Mouse (Mus musculus) kidney, embryonic 14.5 days (tissue): Measurements from ENCODE around the gene Aplp1. TPM values are rescaled to one million over a fixed set of nuclear protein-coding genes. Genes with fewer than 3 reads are reported as not detected.

ENCODE experiments used
- ATAC-seq: fragments of 200-750 bp; cut with Nextera tagmentation; 2 replicates; pipeline ENCODE4 v1.8.0; 2017; ENCODE audit warnings: moderate number of reproducible peaks, mild to moderate bottlenecking, moderate TSS enrichment, moderate library complexity; ENCODE audit not compliant: low FRiP score, low TSS enrichment
- H3K27ac ChIP-seq: fragments of 300-500 bp; sonication (generic); 2 replicates; pipeline ENCODE4 v1.5.1; 2014; ENCODE audit warnings: low read depth, mild to moderate bottlenecking, low read length, moderate library complexity, mixed read lengths
- H3K27me3 ChIP-seq: fragments of 300-500 bp; sonication (generic); 2 replicates; pipeline ENCODE4 v1.6.1; 2014; ENCODE audit warnings: mild to moderate bottlenecking, low read length; ENCODE audit not compliant: control insufficient read depth, insufficient read depth
- H3K36me3 ChIP-seq: fragments of 300-500 bp; sonication (generic); 2 replicates; pipeline ENCODE4 v1.6.1; 2014; ENCODE audit warnings: low read length, mixed read lengths; ENCODE audit not compliant: control insufficient read depth, insufficient read depth
- H3K4me1 ChIP-seq: fragments of 300-500 bp; sonication (generic); 2 replicates; pipeline ENCODE4 v1.6.1; 2014; ENCODE audit warnings: low read length, mixed read lengths; ENCODE audit not compliant: control insufficient read depth, insufficient read depth
- H3K4me2 ChIP-seq: fragments of 300-500 bp; sonication (generic); replicated peaks from 2 replicates; pipeline ENCODE4 v1.6.1; 2014; ENCODE audit warnings: low read depth, mild to moderate bottlenecking, low read length
- H3K4me3 ChIP-seq: fragments of 300-500 bp; sonication (generic); 2 replicates; pipeline ENCODE4 v1.5.1; 2014; ENCODE audit warnings: mild to moderate bottlenecking, low read length
- H3K9ac ChIP-seq: fragments of 300-500 bp; sonication (generic); 2 replicates; pipeline ENCODE4 v1.6.1; 2014; ENCODE audit warnings: low read depth, mild to moderate bottlenecking, low read length, moderate library complexity
- H3K9me3 ChIP-seq: fragments of 300-500 bp; sonication (generic); 2 replicates; pipeline ENCODE4 v1.6.1; 2016; ENCODE audit warnings: low read length; ENCODE audit not compliant: control insufficient read depth
- WGBS: fragments of 180-500 bp; shearing (Covaris S2); extraction: QIAGEN DNeasy Blood & Tissue Kit; methylation state at CpG from one replicate; pipeline ENCODE4 v1.1.7; 2014; 5-methylcytosine and 5-hydroxymethylcytosine counted together
- polyA plus RNA-seq: library from polyadenylated mRNA; unstranded; fragments of >200 nt; fragmentation: Nextera tagmentation; extraction: Ambion mirVana; gene quantifications from 2 replicates; pipeline ENCODE4 v1.2.1, GENCODE M21; 2014

The Aplp1 gene
- polyA plus RNA-seq, 1 experiment from 2014 or later, result 19.0 TPM

DNA sequence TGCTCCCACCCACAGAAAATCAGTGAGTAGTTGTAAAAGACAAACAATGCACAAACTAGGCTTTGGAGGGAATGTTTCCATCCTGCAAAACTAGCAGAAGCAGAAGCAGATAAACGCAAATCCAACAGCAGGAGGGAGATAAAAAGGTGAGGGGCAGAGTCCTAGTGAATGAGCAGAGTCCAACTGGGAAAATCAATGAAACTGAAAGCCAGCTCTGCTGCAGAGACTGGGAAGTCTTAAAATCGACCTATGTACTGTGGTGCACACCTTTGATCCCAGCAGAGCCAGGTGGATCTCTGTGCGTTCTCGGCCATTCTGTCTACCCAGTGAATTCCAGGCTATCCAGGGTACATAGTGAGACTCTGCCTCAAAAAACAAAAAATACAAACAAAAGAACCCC is 29.7 kb upstream of the Aplp1 start:
- WGBS, result 72% methylated on average over 4 of the region's 4 CpGs
- Histone ChIP-seq H3K27ac (no peak overlapping the region), H3K36me3 (no peaks in the 10 kb centered on the region), H3K4me1 (peaks cover 3% of the 10 kb centered on the region; the same call in 1 of the 2 replicates), H3K4me3 (no peak overlapping the region), H3K9me3 (no peaks in the 10 kb centered on the region), H3K9ac (no peak overlapping the region), H3K27me3 (no peaks in the 10 kb centered on the region), H3K4me2 (no peak overlapping the region)
- no peak for ATAC-seq

DNA sequence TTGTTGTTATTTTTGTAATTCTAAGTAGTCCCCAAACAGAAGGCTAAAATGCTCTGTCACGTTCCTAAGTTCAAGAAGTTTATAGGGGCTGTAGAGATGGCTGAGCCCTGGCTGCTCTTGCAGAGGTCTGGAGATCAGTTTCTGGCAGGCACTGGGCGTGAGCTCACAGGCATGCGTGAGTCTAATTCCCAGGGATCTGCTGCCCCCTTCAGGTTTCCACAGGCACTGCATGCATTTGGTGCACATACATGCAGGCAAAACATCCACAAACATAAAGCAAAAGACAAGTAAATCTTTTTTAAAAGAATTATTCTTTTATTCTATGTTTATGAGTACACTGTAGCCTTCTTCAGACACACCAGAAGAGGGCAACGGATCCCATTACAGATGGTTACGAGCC is 27.1 kb upstream of the Aplp1 start:
- no peak for ATAC-seq
- H3K27me3 ChIP-seq, result peaks cover 5% of the 10 kb centered on the region
- H3K4me2 ChIP-seq, result no peak overlapping the region
- no peaks in the 10 kb centered on the region for H3K36me3 ChIP-seq
- H3K9ac ChIP-seq, result no peak overlapping the region
- H3K4me3 ChIP-seq, result no peak overlapping the region
- no peaks in the 10 kb centered on the region for H3K9me3 ChIP-seq
- H3K27ac ChIP-seq, result no peak overlapping the region
- 36% methylated on average over 5 of the region's 5 CpGs for WGBS
- peaks cover under 1% of the 10 kb centered on the region; the same call in 1 of the 2 replicates for H3K4me1 ChIP-seq

DNA sequence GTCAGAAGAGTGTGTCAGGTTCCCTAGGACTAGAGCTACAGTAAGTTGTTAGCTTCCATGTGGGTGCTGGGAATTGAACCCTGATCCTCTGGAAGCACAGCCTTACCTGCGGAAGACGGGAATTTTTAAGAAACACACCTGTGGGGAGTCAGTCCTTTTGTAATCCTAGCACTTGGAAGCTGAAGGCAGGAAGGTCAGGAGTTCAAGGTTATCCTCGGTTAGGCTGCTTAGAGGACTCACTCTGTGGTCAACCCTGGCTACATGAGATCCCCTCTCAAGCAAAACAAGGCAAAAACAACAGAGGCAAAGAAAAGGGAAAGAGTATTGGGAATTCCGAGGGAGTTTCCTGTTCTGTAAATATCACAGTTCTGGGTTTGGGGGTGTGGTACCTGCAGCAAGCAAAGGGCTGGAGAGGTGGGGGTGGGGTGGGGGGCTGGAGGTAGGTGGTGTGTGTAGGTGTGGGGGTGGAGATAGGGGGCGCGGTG is 19.5 kb upstream of the Aplp1 start:
- Histone ChIP-seq H3K27me3 (peaks cover 79% of the 10 kb centered on the region), H3K4me2 (no peak overlapping the region), H3K9me3 (no peaks in the 10 kb centered on the region), H3K9ac (no peak overlapping the region), H3K36me3 (no peaks in the 10 kb centered on the region), H3K4me3 (no peak overlapping the region), H3K27ac (no peak overlapping the region), H3K4me1 (no peaks in the 10 kb centered on the region)
- WGBS, result 13% methylated on average over 6 of the region's 6 CpGs
- no peak for ATAC-seq

DNA sequence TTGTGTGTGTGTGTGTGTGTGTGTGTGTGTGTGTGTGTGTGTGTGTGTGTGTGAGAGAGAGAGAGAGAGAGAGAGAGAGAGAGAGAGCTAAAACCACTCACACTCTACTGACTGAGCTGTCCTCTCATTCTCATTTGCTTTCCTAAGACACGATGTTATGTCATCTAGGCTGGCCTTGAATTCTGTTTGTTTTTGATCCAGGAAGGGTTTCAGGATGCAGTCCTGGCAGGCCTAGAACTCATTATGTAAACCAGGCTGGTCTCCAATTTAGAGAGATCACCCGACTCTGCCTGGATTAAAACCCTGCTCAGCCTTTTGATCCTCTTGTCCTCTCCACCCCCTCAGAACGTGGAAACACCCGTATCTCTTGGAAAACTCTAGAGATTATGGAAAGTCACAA is 18.7 kb upstream of the Aplp1 start:
- Histone ChIP-seq H3K9ac (no peak overlapping the region), H3K9me3 (no peaks in the 10 kb centered on the region), H3K27me3 (peaks cover 86% of the 10 kb centered on the region), H3K4me2 (no peak overlapping the region), H3K4me3 (no peak overlapping the region), H3K36me3 (no peaks in the 10 kb centered on the region), H3K4me1 (no peaks in the 10 kb centered on the region), H3K27ac (no peak overlapping the region)
- ATAC-seq, result no peak
- 26% methylated on average over 4 of the region's 4 CpGs for WGBS

DNA sequence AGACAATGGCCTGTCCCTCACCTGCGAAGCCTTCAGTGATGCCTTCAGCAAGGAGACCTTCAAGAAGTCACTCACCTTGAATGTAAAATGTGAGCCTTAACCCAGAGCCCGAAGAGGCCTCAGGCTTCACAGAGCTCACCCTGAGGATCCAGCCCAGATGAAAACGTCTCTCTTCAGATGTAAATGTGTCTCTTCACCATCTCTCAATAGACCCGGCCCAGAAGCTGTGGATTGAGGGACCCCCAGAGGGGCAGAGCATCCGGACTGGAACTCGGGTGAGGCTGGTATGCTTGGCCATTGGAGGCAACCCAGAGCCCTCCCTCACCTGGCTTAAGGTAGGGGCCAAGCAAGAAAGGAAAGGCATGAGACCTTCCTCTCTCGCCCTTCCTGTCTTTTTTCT is 18.2 kb upstream of the Aplp1 start:
- ATAC-seq, result no peak
- Histone ChIP-seq H3K9me3 (no peaks in the 10 kb centered on the region), H3K4me2 (no peak overlapping the region), H3K27ac (no peak overlapping the region), H3K27me3 (peaks cover 90% of the 10 kb centered on the region), H3K36me3 (no peaks in the 10 kb centered on the region), H3K4me3 (no peak overlapping the region), H3K4me1 (no peaks in the 10 kb centered on the region), H3K9ac (no peak overlapping the region)
- WGBS, result 22% methylated on average over 7 of the region's 7 CpGs

DNA sequence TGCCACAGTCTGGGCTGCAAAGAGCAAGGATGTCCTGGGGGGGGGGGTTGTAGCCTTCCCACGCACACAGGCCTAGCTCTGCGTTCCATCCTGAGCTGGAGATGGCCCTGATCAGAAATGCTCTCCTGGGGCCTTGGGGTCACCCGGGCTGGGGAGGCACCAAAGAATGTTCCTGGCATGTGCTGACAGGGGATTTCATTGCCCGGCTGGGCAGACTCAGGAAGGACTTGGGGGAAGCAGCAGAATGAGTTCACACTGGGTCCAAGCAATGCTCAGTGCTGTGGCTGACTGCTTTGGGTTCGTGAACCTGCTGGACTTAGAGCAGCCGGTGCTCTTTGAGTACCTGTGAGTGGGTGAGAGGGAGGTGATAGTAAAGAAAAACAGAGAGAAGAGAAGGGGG is 14.1 kb upstream of the Aplp1 start:
- H3K27me3 ChIP-seq, result peaks cover 96% of the 10 kb centered on the region
- no peak overlapping the region for H3K4me2 ChIP-seq
- H3K4me3 ChIP-seq, result no peak overlapping the region
- no peak overlapping the region for H3K9ac ChIP-seq
- no peak for ATAC-seq
- peaks cover 7% of the 10 kb centered on the region; the same call in 1 of the 2 replicates for H3K4me1 ChIP-seq
- WGBS, result 45% methylated on average over 6 of the region's 6 CpGs
- H3K9me3 ChIP-seq, result no peaks in the 10 kb centered on the region
- H3K27ac ChIP-seq, result no peak overlapping the region
- H3K36me3 ChIP-seq, result no peaks in the 10 kb centered on the region

DNA sequence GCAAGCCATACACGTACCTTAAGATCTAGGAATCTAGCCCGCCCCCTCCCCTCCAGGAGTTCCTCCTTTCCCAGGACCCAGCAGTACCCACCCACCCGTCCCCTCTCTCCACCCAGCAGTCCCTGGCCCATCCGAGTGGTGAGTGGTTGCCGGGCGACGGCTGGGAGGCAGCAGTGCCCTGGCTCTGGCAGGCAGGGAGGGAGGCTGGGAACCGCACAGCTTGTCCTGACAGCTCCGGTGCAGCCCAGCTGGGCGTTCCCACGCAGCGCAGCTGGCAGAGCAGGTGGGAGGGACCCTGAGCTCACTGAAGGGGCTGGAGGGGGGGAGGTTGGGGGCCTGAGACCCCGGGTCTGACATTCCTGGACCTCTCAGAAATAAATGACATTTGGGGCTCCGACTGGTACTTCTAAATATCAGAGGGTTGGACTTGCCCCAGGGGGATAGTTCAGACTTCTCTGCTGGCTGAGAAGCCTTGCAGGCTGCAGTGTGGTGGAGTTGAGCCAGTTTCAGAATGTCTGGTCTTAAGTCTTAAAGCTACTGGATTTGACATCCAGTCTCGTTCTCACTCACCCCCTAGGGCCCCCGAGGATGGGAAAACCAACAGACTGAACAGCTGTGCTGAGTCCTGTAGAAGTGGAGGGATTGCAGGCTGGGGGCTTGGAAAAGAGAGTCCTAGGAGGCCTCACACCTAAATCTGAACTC is 12.4 kb upstream of the Aplp1 start, which contains the start of the genes Kirrel2 and Nphs1:
TSS of gene Kirrel2 (minus strand) at position 62 of the 702 bp plus-strand sequence.
TSS of gene Nphs1 (plus strand) at position 687 of the 702 bp plus-strand sequence.
- Histone ChIP-seq H3K9me3 (no peaks in the 10 kb centered on the region), H3K36me3 (no peaks in the 10 kb centered on the region), H3K27me3 (peaks cover 96% of the 10 kb centered on the region), H3K4me1 (peaks cover 7% of the 10 kb centered on the region; the same call in 1 of the 2 replicates), H3K4me2 (peak within 1 kb of the TSS; percentile 10; the same call in 1 of the 2 replicates), H3K9ac (no peak within 1 kb of the TSS), H3K27ac (no peak within 1 kb of the TSS), H3K4me3 (no peak within 1 kb of the TSS; the same call in 1 of the 2 replicates)
- WGBS, result 1% methylated on average over 16 of the region's 16 CpGs
- peak; percentile 63; the same call in 1 of the 2 replicates for ATAC-seq

DNA sequence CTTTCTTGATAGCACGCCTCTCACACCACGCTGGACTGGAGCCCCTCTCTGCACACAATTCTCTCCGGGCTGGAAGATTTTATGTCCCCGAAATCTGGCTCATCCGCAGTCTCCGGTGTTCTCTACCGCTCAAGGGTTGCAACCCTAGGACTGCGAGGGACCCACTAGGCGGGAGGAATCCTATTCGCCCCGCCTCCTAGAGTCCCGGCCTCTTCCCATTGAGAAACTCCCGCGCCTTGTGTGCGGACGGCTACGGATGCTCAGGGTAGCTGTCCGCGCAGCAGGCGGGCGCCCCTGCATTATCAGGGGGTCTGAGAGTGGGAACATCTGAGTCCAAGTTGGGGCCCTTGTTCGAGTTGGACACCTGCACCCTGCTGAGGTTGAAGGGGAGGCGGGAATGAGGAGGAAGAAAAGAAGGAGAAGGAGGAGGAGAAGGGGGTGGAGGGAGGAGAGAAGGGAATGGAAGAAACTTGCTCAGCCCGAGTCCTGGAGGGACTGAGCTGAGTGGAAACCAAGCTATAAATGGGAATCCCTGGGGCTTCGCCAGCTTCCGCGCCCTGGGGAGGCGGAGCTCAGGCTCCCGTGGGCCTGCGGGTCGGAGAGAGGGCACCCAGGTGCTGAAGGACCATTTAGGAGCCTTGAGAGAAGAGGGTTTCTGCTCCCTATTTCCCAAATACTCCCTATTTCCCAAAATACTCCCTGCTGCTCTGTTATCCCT is 11.7 kb upstream of the Aplp1 start:
- H3K4me3 ChIP-seq, result no peak overlapping the region; the same call in 1 of the 2 replicates
- H3K9me3 ChIP-seq, result no peaks in the 10 kb centered on the region
- peaks cover 96% of the 10 kb centered on the region for H3K27me3 ChIP-seq
- H3K27ac ChIP-seq, result no peak overlapping the region
- H3K9ac ChIP-seq, result no peak overlapping the region
- no peak overlapping the region; the same call in 1 of the 2 replicates for H3K4me2 ChIP-seq
- H3K36me3 ChIP-seq, result no peaks in the 10 kb centered on the region
- 2% methylated on average over 31 of the region's 31 CpGs for WGBS
- ATAC-seq, result no peak
- peaks cover 7% of the 10 kb centered on the region; the same call in 1 of the 2 replicates for H3K4me1 ChIP-seq

DNA sequence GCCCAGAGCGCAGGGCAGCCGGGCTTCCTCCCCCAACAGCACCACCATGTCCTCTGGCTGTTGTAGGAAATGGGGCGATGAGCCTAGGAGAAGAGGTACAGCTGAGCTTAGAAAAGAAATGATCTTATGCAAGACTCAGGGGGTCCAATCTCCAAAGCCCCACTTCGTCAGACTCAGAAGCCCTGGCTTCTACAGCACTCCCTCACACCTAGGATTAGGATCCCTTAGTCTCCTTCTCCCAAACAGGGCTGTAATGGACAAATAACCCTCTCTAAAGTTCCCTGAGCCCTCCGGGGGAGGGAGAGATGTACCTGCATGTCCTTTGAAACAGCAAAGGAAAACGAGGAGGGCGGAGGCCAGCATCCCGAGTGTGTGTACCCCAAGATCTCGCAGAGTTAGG is 11.2 kb upstream of the Aplp1 start:
- H3K4me3 ChIP-seq, result no peak overlapping the region
- H3K9ac ChIP-seq, result no peak overlapping the region
- no peaks in the 10 kb centered on the region for H3K36me3 ChIP-seq
- H3K27me3 ChIP-seq, result peaks cover 90% of the 10 kb centered on the region
- no peaks in the 10 kb centered on the region for H3K9me3 ChIP-seq
- peaks cover 7% of the 10 kb centered on the region; the same call in 1 of the 2 replicates for H3K4me1 ChIP-seq
- ATAC-seq, result no peak
- no peak overlapping the region for H3K4me2 ChIP-seq
- no peak overlapping the region for H3K27ac ChIP-seq
- WGBS, result 0% methylated on average over 9 of the region's 9 CpGs
